Mouse (Mus musculus) kidney, adult 2 months (tissue): ENCODE results near the gene Vcpkmt. TPM values are rescaled to one million over a fixed set of nuclear protein-coding genes. Genes with fewer than 3 reads are reported as not detected.

Source experiments
- DNase-seq: peaks from one replicate; pipeline ENCODE4 v3.0.0; 2021
- H3K27ac ChIP-seq: fragments of 200-500 bp; 2 replicates; pipeline ENCODE4 v1.5.1; 2012; ENCODE audit warnings: low read depth, low read length, control low read depth, inconsistent platforms; ENCODE audit not compliant: insufficient read depth
- H3K27me3 ChIP-seq: fragments of 200-500 bp; replicated peaks from 2 replicates; pipeline ENCODE4 v1.6.1; 2012; ENCODE audit warnings: mild to moderate bottlenecking, moderate library complexity, low read length, inconsistent platforms; ENCODE audit not compliant: control insufficient read depth, insufficient read depth
- H3K36me3 ChIP-seq: fragments of 200-500 bp; 2 replicates; pipeline ENCODE4 v1.6.1; 2012; ENCODE audit warnings: mild to moderate bottlenecking, moderate library complexity, low read length, inconsistent platforms; ENCODE audit not compliant: control insufficient read depth, insufficient read depth
- H3K4me1 ChIP-seq: fragments of 200-500 bp; 2 replicates; pipeline ENCODE4 v1.6.1; 2011; ENCODE audit warnings: low read length; ENCODE audit not compliant: control insufficient read depth, insufficient read depth
- H3K4me3 ChIP-seq: fragments of 200-500 bp; 2 replicates; pipeline ENCODE4 v1.5.1; 2011; ENCODE audit warnings: mild to moderate bottlenecking, low read depth, low read length, control low read depth; ENCODE audit not compliant: insufficient read depth
- CTCF ChIP-seq: fragments of 200-500 bp; conservative IDR thresholded peaks from 2 replicates; pipeline ENCODE4 v1.5.1; 2011; ENCODE audit warnings: low read depth, mild to moderate bottlenecking, control low read depth, low read length, moderate library complexity, mixed read lengths; ENCODE audit not compliant: insufficient read depth, insufficient read length
- POLR2A ChIP-seq: fragments of 200-500 bp; IDR thresholded peaks from one replicate; pipeline ENCODE4 v1.6.1; 2011; ENCODE audit warnings: low read depth, low read length, control low read depth
- WGBS: fragments of 180-500 bp; shearing (Covaris S2); methylation state at CpG from one replicate; pipeline ENCODE4 v1.1.7; 2018; 5-methylcytosine and 5-hydroxymethylcytosine counted together
- polyA plus RNA-seq: library from polyadenylated mRNA; depleted of rRNA; stranded (reverse); fragments of >200 nt; gene quantifications from 2 replicates; pipeline ENCODE4 v1.2.3, GENCODE M21; 2012

The Vcpkmt gene
- polyA plus RNA-seq, 1 experiment = 7.1 TPM

- WGBS = 40% methylated on average over 6 of the region's 6 CpGs
- peak; percentile 64 for DNase-seq
- no peak for TF ChIP-seq POLR2A
- TF ChIP-seq CTCF = no peak
- Histone ChIP-seq H3K27ac (peak overlapping the region; percentile 65), H3K36me3 (no peaks in the 10 kb centered on the region), H3K27me3 (no peaks in the 10 kb centered on the region), H3K4me3 (no peak overlapping the region), H3K4me1 (peaks cover 8% of the 10 kb centered on the region; the same call in 1 of the 2 replicates)
These were observed 26.5 kb downstream of the Vcpkmt start for GRCm38 (mm10) chr12:69556221-69556861.

GRCm38 (mm10) chr12:69545456-69546178, 37.2 kb downstream of the Vcpkmt start:
- Histone ChIP-seq H3K27me3 (no peaks in the 10 kb centered on the region), H3K4me3 (no peak overlapping the region), H3K36me3 (no peaks in the 10 kb centered on the region), H3K4me1 (no peaks in the 10 kb centered on the region), H3K27ac (no peak overlapping the region)
- TF ChIP-seq CTCF = no peak
- no peak for TF ChIP-seq POLR2A
- DNase-seq = no peak
- 72% methylated on average over 13 of the region's 13 CpGs for WGBS

DNA sequence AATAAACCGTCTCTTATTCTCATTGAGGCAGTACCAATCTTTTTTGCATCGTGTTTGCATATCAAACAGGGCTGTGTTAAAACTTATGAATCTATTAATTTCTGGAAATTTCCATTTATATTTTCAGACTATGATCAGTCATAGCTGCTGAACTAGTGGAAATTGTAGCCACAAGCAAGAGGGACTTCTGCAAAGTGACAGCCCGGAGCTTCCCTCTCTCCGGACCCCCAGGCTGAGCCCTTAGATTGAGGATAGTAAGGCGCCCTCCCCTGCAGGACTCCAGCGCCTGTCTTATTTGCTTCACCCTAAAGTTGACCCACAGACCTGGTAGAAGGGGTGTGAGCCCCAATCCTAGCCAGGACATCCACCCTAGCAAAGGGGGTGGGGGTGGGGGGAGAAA, 37.8 kb downstream of the Vcpkmt start:
- WGBS = 89% methylated on average over 6 of the region's 6 CpGs
- no peaks in the 10 kb centered on the region for H3K4me1 ChIP-seq
- DNase-seq = no peak
- TF ChIP-seq POLR2A (no peak), CTCF (no peak)
- no peak overlapping the region; the same call in 1 of the 2 replicates for H3K27ac ChIP-seq
- no peak overlapping the region for H3K4me3 ChIP-seq
- no peaks in the 10 kb centered on the region for H3K27me3 ChIP-seq
- H3K36me3 ChIP-seq = no peaks in the 10 kb centered on the region

- 72% methylated on average over 2 of the region's 2 CpGs for WGBS
- Histone ChIP-seq H3K36me3 (no peaks in the 10 kb centered on the region), H3K4me1 (no peaks in the 10 kb centered on the region), H3K27me3 (no peaks in the 10 kb centered on the region), H3K4me3 (no peak overlapping the region), H3K27ac (no peak overlapping the region)
- TF ChIP-seq POLR2A = no peak
- no peak for TF ChIP-seq CTCF
- DNase-seq = no peak
These were observed 38.3 kb downstream of the Vcpkmt start for GRCm38 (mm10) chr12:69544562-69544961.

DNA sequence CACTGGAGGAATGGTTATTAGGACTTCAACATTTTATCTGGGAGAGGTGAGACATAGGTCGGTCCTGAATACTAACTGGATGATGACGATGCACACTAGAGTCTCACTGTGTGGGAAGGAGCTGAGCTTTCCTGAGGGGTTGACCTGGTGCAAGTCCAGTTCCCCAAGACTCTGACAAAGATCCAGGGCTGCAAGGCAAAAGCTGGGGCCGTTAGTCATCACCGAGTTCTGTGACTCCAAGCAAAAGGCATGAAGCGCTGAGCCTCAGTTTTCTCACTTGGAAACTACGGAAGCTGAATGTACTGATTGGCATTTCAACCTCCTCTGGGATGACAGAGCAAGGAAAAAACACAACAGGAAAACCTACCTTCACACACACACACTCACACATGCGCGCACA, 40.5 kb downstream of the Vcpkmt start:
- 94% methylated on average over 8 of the region's 8 CpGs for WGBS
- no peaks in the 10 kb centered on the region for H3K27me3 ChIP-seq
- DNase-seq = no peak
- H3K4me1 ChIP-seq = no peaks in the 10 kb centered on the region
- H3K4me3 ChIP-seq = no peak overlapping the region
- no peaks in the 10 kb centered on the region for H3K36me3 ChIP-seq
- no peak for TF ChIP-seq POLR2A
- no peak for TF ChIP-seq CTCF
- no peak overlapping the region for H3K27ac ChIP-seq

DNA sequence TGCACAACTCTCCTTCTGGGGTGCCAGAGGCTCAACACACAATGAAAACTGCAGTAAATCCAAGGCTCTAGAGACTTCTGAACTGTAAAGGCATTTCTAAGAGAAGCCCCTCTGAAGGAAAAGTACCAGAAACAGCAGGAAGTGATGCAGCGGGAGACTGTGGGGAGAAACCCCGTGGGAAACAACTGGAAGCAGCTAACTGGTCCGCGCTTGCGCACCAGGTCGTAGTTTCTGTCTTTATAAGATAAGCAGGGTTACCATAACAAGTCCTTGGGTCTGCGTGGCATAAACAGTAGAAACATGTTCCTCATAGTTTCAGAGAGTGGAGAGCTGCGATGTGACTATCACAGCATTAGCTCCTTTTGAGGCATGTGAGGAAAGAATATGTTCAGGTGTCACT, 41.2 kb downstream of the Vcpkmt start:
- 55% methylated on average over 8 of the region's 8 CpGs for WGBS
- no peak for TF ChIP-seq POLR2A
- TF ChIP-seq CTCF = no peak
- Histone ChIP-seq H3K27ac (no peak overlapping the region; the same call in 1 of the 2 replicates), H3K36me3 (no peaks in the 10 kb centered on the region), H3K4me3 (no peak overlapping the region), H3K4me1 (0 out of 2 replicates have a peak, but pooled peaks cover 5% of the 10 kb centered on the region), H3K27me3 (no peaks in the 10 kb centered on the region)
- peak; percentile 17 for DNase-seq

DNA sequence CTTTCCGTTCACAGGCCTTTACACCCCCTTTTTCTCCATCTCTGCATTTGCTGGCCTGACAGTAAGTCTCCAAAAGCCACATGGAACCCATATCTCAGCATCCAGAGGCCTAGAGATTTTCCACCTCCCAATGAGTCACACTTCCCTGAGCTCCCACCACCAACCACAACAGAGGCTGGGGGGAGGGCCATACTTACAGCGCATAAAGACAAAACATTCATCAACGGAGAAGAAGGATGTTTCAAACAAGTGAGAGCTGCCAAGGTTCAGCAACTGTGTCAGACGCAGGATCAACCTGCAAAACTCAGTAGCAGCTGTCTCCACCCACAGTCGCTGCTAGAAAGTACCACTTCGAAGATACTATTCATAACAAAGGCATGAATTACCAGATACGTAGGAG, 43.5 kb downstream of the Vcpkmt start:
- no peak for DNase-seq
- TF ChIP-seq POLR2A (no peak), CTCF (no peak)
- Histone ChIP-seq H3K27me3 (no peaks in the 10 kb centered on the region), H3K27ac (no peak overlapping the region), H3K36me3 (no peaks in the 10 kb centered on the region), H3K4me1 (0 out of 2 replicates have a peak, but pooled peaks cover 5% of the 10 kb centered on the region), H3K4me3 (no peak overlapping the region)
- WGBS = 68% methylated on average over 7 of the region's 7 CpGs
